Mouse (Mus musculus) spleen, postnatal 14 days (tissue): ENCODE data around the gene Gbf1.
"Not testable (repeated sequence)": the region's sequence is repeated elsewhere in the genome, so short reads cannot be mapped to it uniquely, and the experiment has no call there.

Source experiments
- DNase-seq, 2 experiments: peaks; one replicate each; pipeline ENCODE4 v3.0.0; 2021 to 2022; ENCODE audit warnings: low spot score in 2 of 2

Gbf1 gene

DNA sequence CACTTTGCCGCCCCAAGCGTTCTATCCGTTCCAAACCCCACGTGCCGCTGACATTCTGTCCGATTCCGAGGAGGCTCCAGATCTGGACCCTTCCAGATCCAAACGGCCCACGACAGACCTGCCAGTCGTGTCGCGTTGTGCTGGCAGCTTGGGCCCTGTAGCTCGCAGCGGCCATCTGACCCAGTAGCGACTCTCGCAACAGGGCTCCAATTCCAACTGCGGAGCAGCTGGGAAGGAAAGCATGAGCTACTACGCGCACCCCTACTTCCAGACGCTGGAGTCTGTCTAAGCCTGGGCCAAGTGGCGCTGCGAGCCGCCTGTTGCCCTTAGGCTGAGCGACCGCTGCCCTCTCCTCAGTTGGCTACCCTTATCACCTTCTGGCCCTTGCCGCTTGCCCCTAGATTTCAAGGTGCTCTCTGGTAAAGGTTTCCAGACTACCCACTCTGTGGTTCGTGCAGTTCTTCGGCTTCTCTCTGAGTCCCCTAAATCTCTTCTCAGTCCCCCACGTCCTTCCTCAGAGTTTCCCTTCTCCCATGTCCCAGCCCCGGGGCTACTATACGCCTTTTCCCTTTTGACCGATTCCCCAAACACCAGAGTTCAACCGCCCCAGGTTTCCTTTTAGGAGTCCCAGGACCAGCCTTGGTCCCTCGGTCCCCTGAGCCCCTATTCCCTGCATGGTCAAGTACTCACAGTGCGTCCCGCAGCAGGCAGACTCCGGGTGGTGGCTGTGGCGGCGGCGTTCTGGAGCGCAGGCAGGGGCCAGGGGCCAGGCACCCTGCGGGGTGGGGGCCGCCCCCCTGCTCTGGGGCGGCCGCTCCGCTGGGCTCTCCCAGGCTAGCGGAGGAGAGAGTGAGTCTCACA is 4.6 kb upstream of the Gbf1 start, which contains the start of gene Pitx3:
Pitx3 (minus strand) TSS at position 816 of the 861 bp plus-strand sequence.
- DNase-seq, result no peak

DNA sequence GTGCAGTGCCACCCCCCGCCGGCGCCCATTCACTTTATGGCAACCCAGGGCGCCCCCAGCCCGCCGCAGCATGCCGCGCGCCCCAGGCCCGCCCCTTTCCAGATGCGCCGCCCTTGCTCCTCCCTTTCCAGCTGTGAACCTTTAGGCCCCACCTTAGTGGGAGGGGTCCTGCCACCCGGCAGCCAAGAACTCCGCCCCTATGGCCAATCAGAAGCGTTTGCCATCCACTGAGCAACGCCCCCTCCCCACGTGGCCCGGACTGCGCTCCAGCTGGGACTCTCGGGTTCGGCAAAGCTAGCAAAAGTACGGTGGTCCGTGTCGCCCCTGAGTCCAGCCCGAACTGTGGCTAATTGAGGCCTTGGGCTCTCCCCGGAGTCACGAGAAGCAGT is 3.9 kb upstream of the Gbf1 start:
- DNase-seq, result peak; percentile 36 to 55

DNA sequence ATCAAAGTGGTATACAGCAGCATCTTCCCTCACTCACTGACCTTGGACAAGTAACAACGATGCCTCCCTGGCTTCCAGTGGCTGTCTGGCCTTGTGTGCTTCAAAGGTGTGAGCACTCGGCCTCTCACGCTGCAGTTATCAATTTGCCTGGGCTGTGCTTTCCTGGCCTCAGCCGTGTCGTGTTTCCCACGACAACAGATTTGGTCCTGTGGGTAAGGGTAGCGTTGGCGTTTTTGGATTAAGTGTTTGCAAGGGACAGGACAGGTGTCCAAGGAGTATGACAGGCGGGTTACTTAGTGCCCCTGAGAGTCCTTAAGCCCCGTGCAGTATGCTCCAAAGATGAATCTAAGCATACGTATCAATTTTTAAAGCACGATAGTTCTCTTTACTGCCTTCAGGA is 3.2 kb upstream of the Gbf1 start:
- no peak for DNase-seq

DNA sequence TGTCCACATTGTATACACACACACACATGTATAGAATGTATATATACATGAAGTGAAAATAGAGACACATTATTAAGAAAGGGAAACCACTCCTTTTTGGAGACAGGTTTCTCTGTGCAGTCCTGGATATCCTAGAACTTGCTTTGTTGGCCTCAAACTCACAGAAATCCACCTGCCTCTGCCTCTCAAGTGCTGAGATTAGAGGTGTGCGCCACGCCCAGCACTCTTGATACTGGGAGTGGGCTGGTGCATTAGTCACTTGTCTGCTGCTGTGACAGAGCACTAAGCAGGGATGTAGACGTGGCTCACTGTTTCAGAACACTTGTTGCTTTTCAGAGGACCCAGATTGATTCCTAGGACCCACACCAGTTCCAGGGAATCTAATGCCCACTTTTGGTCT is 13.6 kb downstream of the Gbf1 start:
- no peak for DNase-seq

DNA sequence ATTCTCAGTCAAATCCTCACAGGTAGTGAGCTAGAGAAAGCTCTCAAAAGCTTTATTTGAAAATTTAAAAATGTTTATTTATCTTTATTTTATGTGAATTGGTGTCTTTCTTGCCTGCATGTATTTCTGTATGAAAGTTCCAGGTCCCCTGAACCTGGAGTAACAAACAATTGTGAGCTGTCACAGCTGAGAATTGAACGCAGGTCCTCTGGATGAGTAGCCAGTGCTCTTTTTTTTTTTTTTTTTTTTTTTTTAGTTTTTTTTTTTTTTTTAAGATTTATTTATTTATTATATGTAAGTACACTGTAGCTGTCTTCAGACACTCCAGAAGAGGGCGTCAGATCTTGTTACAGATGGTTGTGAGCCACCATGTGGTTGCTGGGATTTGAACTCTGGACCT is 14.9 kb downstream of the Gbf1 start:
- not testable (repeated sequence) for DNase-seq

DNA sequence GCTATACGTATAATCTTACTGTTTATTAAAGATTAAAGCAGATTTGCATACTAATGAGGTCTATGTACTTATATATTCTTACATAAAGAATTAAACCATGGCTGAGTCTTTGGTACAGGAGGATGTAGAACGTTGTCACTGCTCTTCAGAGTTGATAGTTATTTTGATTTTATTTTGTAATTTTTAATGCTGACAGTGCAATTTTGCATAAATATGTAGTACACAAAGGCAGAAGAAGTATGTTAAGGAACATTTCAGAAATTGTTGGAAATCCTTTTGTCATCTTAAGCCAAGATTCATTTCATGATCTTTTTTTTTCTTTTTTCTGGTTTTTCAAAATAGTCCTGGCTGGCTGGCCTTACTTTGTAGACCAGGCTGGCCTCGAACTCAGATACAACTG is 17.1 kb downstream of the Gbf1 start:
- no peak for DNase-seq

DNA sequence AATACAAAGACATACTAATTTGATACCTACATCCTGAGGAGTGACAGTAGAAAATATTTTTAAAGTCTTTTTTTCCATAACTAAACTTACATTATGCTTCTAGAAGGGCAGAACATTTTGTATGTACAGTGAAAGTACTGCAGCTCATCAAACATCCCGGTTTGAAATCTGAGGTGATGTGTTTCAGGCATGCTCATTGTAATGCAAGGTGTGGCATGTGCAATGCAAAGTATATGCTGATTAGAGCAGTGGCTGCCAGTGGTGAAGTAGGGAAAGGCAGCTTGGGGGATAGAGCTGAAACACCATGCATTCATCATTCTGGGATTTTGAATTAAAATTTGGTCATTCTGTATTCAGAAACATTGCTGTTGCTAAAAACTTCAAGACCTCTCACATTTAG is 17.6 kb downstream of the Gbf1 start:
- DNase-seq, result no peak

DNA sequence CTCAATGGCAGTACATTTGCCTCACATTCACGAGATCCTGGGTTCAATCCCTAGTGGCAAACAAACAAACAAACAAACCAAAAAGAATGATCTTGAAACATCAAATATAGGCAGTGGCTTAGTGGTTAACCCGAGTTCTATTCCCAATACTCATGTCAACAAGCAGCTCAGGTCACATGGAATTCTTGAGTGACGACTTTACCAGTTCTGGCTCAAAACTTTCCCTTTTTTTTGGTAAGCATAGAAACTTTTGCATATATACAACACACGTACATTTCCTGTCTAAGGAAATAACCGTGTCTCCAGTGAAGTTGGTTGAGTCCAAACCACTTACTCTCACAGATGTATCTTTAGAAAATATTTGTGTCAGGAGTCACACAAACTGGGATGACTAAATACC is 20.2 kb downstream of the Gbf1 start:
- no peak for DNase-seq

DNA sequence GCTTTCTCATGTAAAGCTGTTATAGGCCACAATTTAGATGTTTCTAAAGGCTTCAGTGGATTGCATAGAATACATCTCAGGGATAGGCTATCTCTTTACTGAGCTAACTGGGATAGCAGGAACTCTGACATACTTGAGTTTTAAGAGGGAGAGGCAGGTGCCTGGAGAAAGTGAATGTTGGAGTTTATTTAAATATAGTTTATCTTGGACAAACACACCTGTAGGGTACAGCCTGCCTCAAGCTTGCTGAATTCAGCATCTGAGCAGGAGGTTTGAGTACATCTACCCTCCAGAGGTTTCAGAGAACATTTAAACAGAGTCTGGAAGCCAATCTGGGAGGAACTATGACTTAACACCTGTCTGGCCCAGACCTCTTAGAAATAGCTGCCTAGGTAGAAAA is 22.9 kb downstream of the Gbf1 start:
- no peak for DNase-seq

DNA sequence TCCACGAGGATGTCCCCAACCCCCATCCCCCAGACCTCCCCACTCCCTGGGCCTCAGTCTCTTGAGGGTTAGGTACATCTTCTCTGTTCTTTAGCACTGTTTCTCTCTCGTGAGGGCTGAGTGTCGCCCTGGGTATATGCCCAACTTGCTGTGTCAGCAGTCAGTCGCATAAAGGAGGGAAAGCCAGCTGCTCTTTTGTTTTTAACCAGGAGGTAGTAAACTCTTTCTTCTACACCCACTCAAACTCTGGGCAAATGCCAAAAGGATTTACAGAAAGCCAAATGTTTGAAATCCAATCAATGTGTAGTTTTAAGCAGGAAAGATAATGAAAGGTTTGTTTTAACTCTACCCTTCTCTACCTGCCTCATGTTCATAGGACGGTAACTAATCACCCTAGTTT is 24.7 kb downstream of the Gbf1 start:
- no peak for DNase-seq

DNA sequence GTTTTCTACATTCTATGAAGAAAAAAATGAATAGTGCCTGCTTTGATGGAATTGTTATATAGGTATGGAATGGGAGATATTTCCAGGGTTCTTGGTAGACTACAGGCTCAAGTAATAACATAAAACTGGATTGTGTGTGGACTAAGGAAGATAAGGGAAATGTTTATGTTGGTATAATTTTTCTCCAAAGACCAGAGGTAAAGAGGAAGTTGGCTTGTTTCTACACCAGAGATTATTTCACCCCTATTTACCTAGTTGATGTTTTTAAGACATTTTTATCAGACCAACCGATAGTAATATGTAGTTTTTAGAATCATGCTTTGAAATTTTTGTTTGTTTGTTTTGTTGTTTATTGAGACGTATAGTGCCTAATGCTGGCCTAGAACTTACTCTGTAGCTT is 28.0 kb downstream of the Gbf1 start:
- no peak for DNase-seq

DNA sequence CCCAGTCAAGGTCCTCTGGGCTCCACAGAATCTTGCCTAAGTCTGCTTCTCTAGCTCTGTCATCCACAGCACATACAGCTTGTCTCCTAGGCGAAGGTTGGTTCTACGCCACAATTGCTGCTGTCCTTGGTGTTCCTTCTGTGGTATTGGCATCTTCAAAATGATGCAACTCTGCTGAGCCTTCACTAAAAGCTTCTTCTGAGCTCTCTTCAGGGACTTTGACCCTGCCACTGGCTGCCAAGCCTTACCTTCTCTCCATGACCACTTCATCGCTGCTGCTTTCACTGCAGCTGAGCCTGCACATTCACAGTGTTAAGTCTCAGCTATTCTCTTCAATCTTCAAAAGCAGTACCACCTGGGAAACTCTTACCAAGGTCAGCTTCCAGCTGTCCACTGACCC is 29.9 kb downstream of the Gbf1 start:
- no peak for DNase-seq

DNA sequence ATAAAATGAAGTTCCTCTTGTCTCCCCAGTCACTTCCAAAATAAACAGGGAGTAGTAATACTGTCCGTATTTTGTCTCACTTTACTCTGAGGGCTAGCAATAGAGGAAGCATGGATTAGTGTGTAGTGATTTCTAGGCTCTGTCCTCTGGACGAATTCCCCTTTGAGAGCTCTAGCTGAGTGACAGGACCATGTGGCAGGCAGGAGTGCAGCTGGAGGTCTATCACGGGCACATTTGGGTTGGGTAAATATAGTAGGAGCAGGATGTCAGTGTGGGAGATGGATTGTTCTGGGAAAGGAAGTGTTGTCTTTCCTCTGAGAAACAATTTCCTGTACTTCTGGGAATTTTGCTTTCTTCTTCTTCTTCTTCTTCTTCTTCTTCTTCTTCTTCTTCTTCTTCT is 34.3 kb downstream of the Gbf1 start:
- no peak for DNase-seq

DNA sequence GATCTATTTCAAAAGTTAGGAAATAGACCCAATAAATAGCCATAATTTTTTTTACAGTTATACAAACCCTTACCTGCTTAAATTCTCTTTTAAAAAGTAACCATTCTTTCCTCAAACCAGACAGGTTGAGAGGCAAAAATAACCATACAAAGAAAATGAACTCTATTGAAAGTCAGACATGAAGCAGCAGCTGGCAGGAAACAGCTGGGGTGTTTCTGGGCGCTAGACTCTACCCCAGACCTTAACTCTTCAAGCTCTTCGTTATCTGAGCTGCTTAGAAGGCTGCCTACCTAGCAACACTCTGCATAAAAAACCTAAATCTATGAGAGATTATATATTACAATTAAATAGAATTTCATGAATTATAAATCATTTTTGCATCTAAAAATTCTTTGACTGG is 34.9 kb downstream of the Gbf1 start:
- DNase-seq, result no peak

DNA sequence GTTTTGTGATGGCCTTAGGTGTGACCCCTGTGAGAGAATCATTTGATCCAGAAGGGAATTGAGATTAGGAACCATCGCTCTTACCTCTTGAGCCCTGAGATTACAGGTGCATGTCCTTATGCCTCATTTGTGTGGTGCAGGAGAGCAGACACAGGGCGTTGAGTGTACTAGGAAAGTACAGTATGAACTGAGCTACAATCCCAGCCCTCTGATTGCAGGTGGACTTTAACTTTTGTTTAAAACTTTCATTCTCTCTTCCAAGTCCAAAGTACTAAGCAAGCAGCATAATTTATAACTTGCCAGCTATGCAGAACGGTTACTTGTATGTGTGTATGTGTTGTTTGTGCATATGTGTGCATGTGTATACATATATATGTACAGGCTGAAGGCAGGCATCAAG is 46.0 kb downstream of the Gbf1 start:
- no peak for DNase-seq

DNA sequence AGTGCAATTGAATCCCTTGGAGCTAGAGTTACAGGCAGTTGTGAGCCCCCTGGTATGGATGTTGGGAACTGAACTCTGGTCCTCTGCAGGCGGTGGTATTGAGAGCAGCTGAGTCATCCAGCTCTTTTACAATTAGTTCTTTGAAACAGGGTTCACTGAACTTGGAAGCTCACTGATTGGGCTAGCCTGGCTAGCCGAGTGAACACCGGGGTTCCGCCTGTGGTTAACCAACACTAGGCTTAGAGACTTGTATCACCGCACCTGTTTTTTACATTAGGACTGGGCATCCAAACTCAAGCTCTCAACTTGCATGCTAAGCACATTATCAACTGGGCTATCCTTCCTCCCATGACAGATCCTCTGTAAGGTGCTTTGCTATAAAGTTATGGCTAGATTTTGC is 46.6 kb downstream of the Gbf1 start:
- DNase-seq, result no peak

DNA sequence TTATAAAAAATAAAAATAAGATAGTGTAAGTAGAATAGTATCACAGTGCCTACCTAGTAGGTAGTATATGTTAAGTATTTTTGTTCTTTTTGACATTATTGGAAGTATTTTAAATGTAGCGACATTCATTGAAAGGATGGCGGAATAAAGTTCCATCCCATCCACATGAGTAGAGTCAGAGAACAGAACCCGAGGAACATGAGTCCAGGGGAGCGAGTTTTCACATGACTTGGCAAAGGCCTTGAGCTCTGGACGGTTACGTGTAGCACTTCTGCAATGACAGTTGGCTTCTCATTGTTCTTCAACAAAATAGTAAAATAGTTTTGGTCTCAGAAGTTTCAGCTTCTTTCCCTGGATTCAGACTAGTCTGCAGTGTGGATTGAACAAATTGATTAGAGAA is 51.9 kb downstream of the Gbf1 start:
- no peak for DNase-seq

DNA sequence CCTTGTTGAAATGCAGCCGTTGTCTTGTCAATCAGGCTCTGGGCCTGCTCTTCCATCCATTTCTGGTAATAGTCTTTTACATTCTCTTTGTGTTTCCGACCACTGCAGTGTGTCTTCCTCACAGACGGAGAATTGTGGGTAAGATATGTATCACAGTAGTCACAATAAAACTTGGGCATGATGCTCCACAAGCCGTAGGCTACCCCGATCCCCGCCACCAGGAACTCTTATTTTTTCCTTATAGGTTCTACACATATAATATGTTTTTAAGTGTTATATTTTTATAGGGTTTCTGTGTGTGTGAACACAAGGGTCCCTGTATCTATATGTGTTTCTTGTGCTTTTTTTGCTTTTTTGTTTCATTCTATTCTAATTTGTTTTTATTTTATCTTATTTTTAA is 53.4 kb downstream of the Gbf1 start:
- DNase-seq, result no peak

DNA sequence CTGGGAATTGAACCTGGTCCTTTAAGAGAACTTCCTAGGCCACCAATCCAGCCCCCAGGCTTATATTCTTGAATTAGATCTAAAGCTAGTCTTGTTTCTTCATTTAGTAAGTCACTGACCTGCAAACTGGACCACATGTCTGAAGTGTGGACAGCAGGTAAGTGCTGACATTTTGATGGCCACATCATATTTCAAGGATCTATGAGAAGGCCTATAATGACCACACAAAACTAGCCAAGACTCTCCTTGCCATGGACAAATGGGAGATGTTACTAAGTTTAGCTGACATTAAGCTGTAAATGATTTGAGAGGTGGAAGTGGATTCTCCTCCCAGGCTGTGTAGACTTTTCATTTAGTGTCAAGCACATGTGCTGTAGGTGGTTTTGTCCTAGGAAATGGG is 58.6 kb downstream of the Gbf1 start:
- DNase-seq, result no peak

DNA sequence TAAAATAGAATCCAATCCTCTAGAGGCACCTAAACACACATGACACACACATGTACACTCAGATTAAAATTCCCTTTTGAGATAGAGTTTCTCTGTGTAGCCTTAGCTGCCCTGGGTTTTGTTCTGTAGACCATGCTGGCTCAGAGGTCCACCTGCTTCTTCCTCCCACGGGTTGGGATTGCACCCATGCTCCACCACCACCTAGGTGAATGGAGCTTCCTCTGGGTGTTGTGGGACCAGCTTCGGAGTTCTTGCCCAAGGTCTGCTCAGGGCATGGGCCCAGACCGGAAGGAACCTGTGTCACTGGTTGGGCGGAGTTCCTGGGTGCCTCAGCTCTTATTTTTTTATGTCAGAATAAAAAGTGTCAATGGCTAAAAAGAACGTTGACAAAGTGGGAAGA is 62.2 kb downstream of the Gbf1 start:
- DNase-seq, result no peak

DNA sequence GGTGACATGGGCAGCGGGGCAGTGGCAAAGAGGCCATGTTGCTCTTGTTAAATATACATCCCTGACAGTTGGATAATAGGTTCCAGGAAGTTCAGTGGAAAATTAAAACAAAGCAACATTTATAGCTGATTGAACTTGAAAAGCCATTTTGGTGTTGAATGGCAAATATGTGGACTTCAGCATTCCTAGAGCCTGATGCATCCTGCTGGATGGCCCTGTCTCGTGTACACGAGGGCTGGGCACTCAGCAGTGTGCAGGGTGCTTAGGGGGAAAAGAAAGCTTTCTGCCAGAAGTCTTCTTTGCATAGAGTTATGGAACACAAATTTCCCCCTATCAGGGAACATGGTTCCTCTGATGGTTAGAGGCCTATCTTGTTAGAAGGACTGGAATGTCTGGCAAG is 63.1 kb downstream of the Gbf1 start:
- no peak for DNase-seq

DNA sequence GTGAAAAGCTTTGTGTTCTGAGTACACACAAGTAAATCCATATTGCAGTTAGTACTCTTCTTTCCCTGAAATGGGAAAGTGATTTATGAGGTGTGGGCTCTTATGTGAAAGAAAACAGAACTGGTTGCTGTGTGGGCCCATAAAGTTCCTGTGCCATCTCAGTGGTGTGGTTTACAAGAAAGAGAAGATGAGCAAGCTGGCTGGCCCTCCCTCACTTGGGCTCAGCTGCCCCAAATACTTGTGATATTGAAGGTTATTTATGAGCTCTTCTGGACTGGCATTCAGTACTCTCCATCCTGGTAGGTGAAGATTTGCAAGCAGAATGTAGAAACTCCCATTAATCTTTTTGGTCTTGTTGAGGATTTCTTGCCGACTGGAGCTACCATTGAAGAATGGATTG is 64.4 kb downstream of the Gbf1 start:
- DNase-seq, result no peak

DNA sequence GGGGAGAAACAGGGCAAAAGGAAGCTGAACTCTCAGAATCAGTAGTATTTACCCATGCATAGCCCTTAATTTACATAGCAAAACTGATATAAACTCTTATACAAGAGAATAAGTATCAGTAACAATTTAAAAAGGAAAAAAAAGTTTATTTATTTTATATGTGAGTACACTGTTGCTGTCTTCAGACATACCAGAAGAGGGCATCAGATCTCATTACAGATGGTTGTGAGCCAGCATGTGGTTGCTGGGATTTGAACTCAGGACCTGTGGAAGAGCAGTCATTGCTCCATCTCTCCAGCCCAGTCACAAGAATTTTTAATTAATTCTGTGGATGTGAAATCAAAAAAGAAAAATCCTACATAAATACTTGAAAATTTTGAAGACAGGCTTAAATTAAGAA is 65.0 kb downstream of the Gbf1 start:
- not testable (repeated sequence) for DNase-seq

DNA sequence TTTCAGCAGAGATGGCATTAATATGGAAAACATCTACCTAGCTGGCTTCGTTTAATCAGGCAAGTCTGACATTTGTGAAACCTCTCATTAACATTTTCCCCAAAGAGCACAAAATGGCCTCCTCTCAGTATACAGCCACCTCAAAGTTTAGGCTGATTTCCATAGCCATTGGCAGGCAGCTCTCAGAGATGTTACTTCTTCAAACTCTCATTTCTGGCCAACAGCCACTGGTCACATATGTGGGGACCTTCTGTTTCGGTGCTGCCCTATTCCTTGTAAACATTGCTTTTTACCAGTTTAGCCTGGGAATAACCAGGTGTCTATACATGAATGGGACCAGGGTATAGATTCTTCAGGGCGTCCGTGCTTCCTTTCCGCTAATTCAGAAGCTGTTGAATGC is 67.8 kb downstream of the Gbf1 start:
- DNase-seq, result no peak
